Mouse (Mus musculus): ENCODE results near the gene Myo1e. TPM values are rescaled to one million over a fixed set of nuclear protein-coding genes. Genes with fewer than 3 reads are reported as not detected.

The Myo1e gene
- polyA plus RNA-seq, 1 experiment from 2014 or later, result 15.2 TPM

DNA sequence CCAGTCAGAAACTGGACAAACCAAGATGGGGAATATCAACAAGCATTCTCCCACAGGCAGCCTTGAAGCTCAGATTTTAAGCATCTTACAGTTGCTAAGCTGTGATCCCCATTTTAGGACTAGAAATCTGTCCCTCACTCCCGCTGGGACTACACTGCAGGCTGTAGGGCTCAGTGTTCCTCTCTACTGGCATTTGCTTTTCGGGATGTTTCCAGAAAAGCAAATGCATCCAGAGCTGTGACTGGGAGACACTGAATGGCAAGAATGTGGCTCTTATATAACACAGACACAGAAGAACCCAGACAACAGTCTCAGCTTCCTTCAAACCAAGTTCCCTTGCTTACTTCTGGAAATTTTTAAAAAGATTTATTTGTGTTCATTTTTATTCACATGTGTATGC, 158.8 kb downstream of the Myo1e start:
- H3K4me3 ChIP-seq, result no peak overlapping the region
- H3K4me1 ChIP-seq (replicated peaks), result no peaks in the 10 kb centered on the region
- WGBS, result 70% methylated on average over 2 of the region's 2 CpGs
- no peak overlapping the region for H3K4me2 ChIP-seq
- peaks cover 68% of the 10 kb centered on the region for H3K36me3 ChIP-seq
- no peak overlapping the region for H3K27ac ChIP-seq (ENCODE audit: poor library complexity, severe bottlenecking)
- no peak overlapping the region for H3K9ac ChIP-seq
- H3K27me3 ChIP-seq (replicated peaks), result no peaks in the 10 kb centered on the region
- no peak for ATAC-seq (ENCODE audit: insufficient number of reproducible peaks, low FRiP score)
- peaks cover 4% of the 10 kb centered on the region; the same call in 1 of the 2 replicates for H3K9me3 ChIP-seq (replicated peaks)

- H3K9ac ChIP-seq, result no peak overlapping the region
- no peak overlapping the region for H3K4me3 ChIP-seq
- H3K27ac ChIP-seq (ENCODE audit: poor library complexity, severe bottlenecking), result no peak overlapping the region
- H3K36me3 ChIP-seq, result peaks cover 68% of the 10 kb centered on the region
- H3K9me3 ChIP-seq (replicated peaks), result peaks cover 4% of the 10 kb centered on the region; the same call in 1 of the 2 replicates
- no peaks in the 10 kb centered on the region for H3K4me1 ChIP-seq (replicated peaks)
- ATAC-seq (ENCODE audit: insufficient number of reproducible peaks, low FRiP score), result no peak
- no peaks in the 10 kb centered on the region for H3K27me3 ChIP-seq (replicated peaks)
- H3K4me2 ChIP-seq, result no peak overlapping the region
- WGBS, result 90% methylated on average over 6 of the region's 6 CpGs
Observed at GRCm38 (mm10) chr9:70366898-70367297, 159.7 kb downstream of the Myo1e start.

GRCm38 (mm10) chr9:70371638-70372037, 164.5 kb downstream of the Myo1e start:
- Histone ChIP-seq H3K4me1 (replicated peaks) (no peaks in the 10 kb centered on the region), H3K27me3 (replicated peaks) (no peaks in the 10 kb centered on the region), H3K27ac (ENCODE audit: poor library complexity, severe bottlenecking) (no peak overlapping the region), H3K9ac (no peak overlapping the region), H3K36me3 (peaks cover 54% of the 10 kb centered on the region), H3K4me3 (no peak overlapping the region), H3K9me3 (replicated peaks) (peaks cover 4% of the 10 kb centered on the region; the same call in 1 of the 2 replicates), H3K4me2 (no peak overlapping the region)
- WGBS, result 81% methylated on average over 5 of the region's 5 CpGs
- ATAC-seq (ENCODE audit: insufficient number of reproducible peaks, low FRiP score), result no peak

- peaks cover 70% of the 10 kb centered on the region for H3K36me3 ChIP-seq
- H3K4me1 ChIP-seq (replicated peaks), result no peaks in the 10 kb centered on the region
- H3K27me3 ChIP-seq (replicated peaks), result no peaks in the 10 kb centered on the region
- H3K9ac ChIP-seq, result no peak overlapping the region
- H3K4me3 ChIP-seq, result no peak overlapping the region
- WGBS, result 84% methylated on average over 7 of the region's 7 CpGs
- H3K27ac ChIP-seq (ENCODE audit: poor library complexity, severe bottlenecking), result no peak overlapping the region
- no peak for ATAC-seq (ENCODE audit: insufficient number of reproducible peaks, low FRiP score)
- no peaks in the 10 kb centered on the region for H3K9me3 ChIP-seq (replicated peaks)
- H3K4me2 ChIP-seq, result no peak overlapping the region
Observed at GRCm38 (mm10) chr9:70379502-70380467, 172.6 kb downstream of the Myo1e start.

GRCm38 (mm10) chr9:70382091-70382490, 174.9 kb downstream of the Myo1e start:
- Histone ChIP-seq H3K9ac (no peak overlapping the region), H3K4me2 (no peak overlapping the region), H3K27me3 (replicated peaks) (no peaks in the 10 kb centered on the region), H3K4me1 (replicated peaks) (no peaks in the 10 kb centered on the region), H3K27ac (ENCODE audit: poor library complexity, severe bottlenecking) (no peak overlapping the region), H3K9me3 (replicated peaks) (no peaks in the 10 kb centered on the region), H3K4me3 (no peak overlapping the region), H3K36me3 (peaks cover 72% of the 10 kb centered on the region)
- ATAC-seq (ENCODE audit: insufficient number of reproducible peaks, low FRiP score), result no peak
- WGBS, result 57% methylated on average over 12 of the region's 12 CpGs

DNA sequence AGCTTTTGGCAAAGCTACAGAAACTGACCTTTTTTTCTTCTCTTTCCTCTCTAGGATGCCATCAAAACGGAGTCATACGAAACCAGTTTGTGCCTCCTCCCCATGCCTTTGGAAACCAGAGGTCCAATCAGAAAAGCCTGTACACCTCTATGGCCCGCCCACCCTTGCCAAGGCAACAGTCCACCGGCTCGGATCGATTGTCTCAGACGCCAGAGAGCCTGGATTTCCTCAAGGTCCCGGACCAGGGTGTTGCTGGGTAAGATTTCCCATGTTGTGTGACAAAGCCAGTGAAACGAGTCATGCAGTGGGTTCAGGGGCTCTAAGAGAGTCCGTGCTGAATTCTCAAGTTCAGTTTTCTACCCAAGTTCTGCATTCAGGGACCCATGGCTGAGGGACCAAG, 176.6 kb downstream of the Myo1e start:
- no peaks in the 10 kb centered on the region for H3K4me1 ChIP-seq (replicated peaks)
- peaks cover 58% of the 10 kb centered on the region for H3K36me3 ChIP-seq
- ATAC-seq (ENCODE audit: insufficient number of reproducible peaks, low FRiP score), result no peak
- H3K4me2 ChIP-seq, result no peak overlapping the region
- no peak overlapping the region for H3K27ac ChIP-seq (ENCODE audit: poor library complexity, severe bottlenecking)
- no peak overlapping the region for H3K4me3 ChIP-seq
- WGBS, result 67% methylated on average over 10 of the region's 10 CpGs
- no peak overlapping the region for H3K9ac ChIP-seq
- no peaks in the 10 kb centered on the region for H3K9me3 ChIP-seq (replicated peaks)
- H3K27me3 ChIP-seq (replicated peaks), result no peaks in the 10 kb centered on the region

DNA sequence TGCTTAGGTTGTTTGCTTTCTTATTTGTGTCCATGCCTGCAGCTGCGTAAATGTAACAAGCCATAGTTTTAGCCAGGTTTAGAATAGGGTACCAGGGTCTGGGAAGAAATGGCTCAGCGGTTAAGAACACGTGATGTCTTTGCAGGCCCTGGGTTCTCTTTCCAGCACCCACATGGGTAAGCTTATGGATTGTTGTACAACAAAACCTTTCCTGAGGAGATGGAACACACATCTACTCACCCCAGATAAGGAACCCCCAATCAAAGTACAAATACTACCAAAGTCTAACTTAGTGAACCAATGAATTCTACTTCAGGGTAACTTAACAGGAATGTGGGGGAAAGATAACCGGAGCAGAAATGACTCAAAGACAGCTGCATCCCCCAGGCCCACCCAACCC, 177.3 kb downstream of the Myo1e start:
- Histone ChIP-seq H3K27me3 (replicated peaks) (no peaks in the 10 kb centered on the region), H3K9me3 (replicated peaks) (no peaks in the 10 kb centered on the region), H3K4me3 (no peak overlapping the region), H3K4me2 (no peak overlapping the region), H3K27ac (ENCODE audit: poor library complexity, severe bottlenecking) (no peak overlapping the region), H3K36me3 (peaks cover 57% of the 10 kb centered on the region), H3K9ac (no peak overlapping the region), H3K4me1 (replicated peaks) (no peaks in the 10 kb centered on the region)
- WGBS, result 92% methylated on average over 4 of the region's 4 CpGs
- ATAC-seq (ENCODE audit: insufficient number of reproducible peaks, low FRiP score), result no peak

DNA sequence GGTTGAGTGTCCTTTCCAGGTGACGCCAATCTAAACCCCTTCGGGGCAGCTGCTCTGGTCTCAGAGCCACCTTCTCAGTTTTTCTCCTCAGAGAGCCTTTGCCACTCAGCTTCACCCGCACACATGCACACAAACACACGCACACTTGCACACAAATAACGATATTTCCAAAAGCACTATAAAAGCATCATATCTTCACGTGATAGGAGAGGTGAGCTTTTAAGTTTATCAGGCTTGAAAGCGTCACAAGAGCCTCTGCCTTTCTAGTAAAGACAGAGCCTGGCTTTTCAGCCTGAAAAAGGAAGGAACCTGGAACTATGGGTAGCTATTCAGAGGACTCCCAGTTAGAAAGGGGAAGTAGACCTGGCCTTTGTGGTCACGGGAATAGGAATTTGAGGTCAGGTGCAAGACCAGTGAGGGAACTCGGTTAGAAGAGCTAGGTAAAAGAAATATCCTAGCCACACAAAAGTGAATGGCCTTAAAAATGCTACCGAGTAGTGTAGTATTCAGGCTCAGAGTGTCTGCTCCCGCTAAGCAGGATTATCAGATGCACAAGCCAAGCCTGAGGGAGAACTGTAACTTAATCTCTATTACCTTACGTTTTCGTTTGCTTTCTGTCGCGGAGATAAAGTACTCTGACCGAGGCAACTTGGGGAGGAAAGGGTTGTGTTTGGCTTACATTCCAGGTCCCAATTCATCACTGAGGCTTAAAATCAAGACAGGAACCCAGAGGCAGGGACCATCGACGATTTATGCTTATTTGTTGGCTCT, 178.0 kb downstream of the Myo1e start:
- Histone ChIP-seq H3K4me1 (replicated peaks) (no peaks in the 10 kb centered on the region), H3K9me3 (replicated peaks) (no peaks in the 10 kb centered on the region), H3K27ac (ENCODE audit: poor library complexity, severe bottlenecking) (no peak overlapping the region), H3K9ac (no peak overlapping the region), H3K4me2 (no peak overlapping the region), H3K4me3 (no peak overlapping the region), H3K27me3 (replicated peaks) (no peaks in the 10 kb centered on the region), H3K36me3 (peaks cover 56% of the 10 kb centered on the region)
- 74% methylated on average over 18 of the region's 18 CpGs for WGBS
- no peak for ATAC-seq (ENCODE audit: insufficient number of reproducible peaks, low FRiP score)

DNA sequence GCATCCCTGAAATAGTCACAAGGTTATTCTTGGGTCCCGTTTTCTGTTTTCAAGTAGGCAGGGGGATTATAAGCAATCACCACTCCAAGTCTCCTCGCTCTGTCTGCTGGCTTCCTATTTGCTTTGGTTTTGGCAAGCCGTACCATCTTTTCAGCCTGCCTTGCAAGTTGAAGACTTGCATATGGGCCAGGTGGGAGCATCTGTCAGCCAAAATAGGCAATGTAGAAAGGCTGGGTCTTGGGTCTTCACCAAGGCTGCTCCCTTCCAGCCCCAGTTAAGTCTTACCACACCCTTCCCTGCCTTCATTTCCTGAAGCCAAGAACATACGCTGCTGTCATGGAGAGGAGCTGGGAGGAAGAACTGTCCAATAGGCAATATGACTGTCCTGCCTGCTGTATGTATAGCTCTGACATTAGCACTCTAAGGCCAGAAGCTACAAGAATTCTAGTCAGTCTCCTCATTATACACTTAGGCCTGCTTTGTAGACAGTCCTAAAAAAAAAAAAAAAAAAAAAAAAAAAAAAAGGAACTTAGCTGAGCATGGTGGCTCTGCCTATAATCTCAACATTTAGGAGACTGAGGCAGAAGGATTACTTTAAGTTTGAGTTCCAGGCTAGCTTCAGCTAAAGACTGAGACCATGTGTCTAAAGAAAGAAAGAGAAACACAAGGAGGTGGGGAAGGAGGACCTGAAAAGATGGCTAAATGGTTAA, 180.4 kb downstream of the Myo1e start:
- 81% methylated on average over 4 of the region's 4 CpGs for WGBS
- Histone ChIP-seq H3K4me1 (replicated peaks) (peaks cover 5% of the 10 kb centered on the region; the same call in 1 of the 2 replicates), H3K4me2 (no peak overlapping the region), H3K27ac (ENCODE audit: poor library complexity, severe bottlenecking) (no peak overlapping the region), H3K27me3 (replicated peaks) (no peaks in the 10 kb centered on the region), H3K36me3 (peaks cover 41% of the 10 kb centered on the region), H3K9me3 (replicated peaks) (no peaks in the 10 kb centered on the region), H3K9ac (no peak overlapping the region), H3K4me3 (no peak overlapping the region)
- ATAC-seq (ENCODE audit: insufficient number of reproducible peaks, low FRiP score), result no peak

- Histone ChIP-seq H3K9me3 (replicated peaks) (no peaks in the 10 kb centered on the region), H3K9ac (no peak overlapping the region), H3K4me2 (no peak overlapping the region), H3K27me3 (replicated peaks) (no peaks in the 10 kb centered on the region), H3K4me3 (no peak overlapping the region), H3K36me3 (peaks cover 28% of the 10 kb centered on the region; the same call in 1 of the 2 replicates), H3K4me1 (replicated peaks) (peaks cover 5% of the 10 kb centered on the region; the same call in 1 of the 2 replicates), H3K27ac (ENCODE audit: poor library complexity, severe bottlenecking) (no peak overlapping the region)
- ATAC-seq (ENCODE audit: insufficient number of reproducible peaks, low FRiP score), result no peak
- 81% methylated on average over 3 of the region's 3 CpGs for WGBS
Observed at GRCm38 (mm10) chr9:70389548-70389947, 182.4 kb downstream of the Myo1e start.

GRCm38 (mm10) chr9:70391042-70391441, 183.9 kb downstream of the Myo1e start:
- H3K9me3 ChIP-seq (replicated peaks), result no peaks in the 10 kb centered on the region
- WGBS, result 89% methylated on average over 5 of the region's 5 CpGs
- H3K9ac ChIP-seq, result no peak overlapping the region
- H3K27ac ChIP-seq (ENCODE audit: poor library complexity, severe bottlenecking), result no peak overlapping the region
- H3K27me3 ChIP-seq (replicated peaks), result no peaks in the 10 kb centered on the region
- H3K36me3 ChIP-seq, result peaks cover 18% of the 10 kb centered on the region
- peaks cover 5% of the 10 kb centered on the region; the same call in 1 of the 2 replicates for H3K4me1 ChIP-seq (replicated peaks)
- H3K4me3 ChIP-seq, result no peak overlapping the region
- no peak for ATAC-seq (ENCODE audit: insufficient number of reproducible peaks, low FRiP score)
- H3K4me2 ChIP-seq, result no peak overlapping the region

All from heart, embryonic 12.5 days (tissue).